Mouse (Mus musculus) neutrophil, adult 65 days (primary cell): Measurements from ENCODE around the gene 1700057G04Rik. TPM values are rescaled to one million over a fixed set of nuclear protein-coding genes. Genes with fewer than 3 reads are reported as not detected.

ENCODE experiments used
- total RNA-seq: library from RNA; stranded (reverse); gene quantifications from 2 replicates; pipeline ENCODE4 v1.2.4, GENCODE M21; 2023

Gene 1700057G04Rik
- 0.73 TPM in 1 of 2 replicates, not detected in the other for total RNA-seq

GRCm38 (mm10) chr9:92309077-92309476 lies at the start of gene 1700057G04Rik:
1700057G04Rik (plus strand) TSS chr9:92309377.

GRCm38 (mm10) chr9:92275486-92276207 lies 33.5 kb upstream of the 1700057G04Rik start, which contains the start of gene Plscr2:
Plscr2 (plus strand) TSS chr9:92275602.

Other genes starting within 250 kb of the 1700057G04Rik start
- not detected in 2 replicates for gene Plscr5, start 116.4 kb upstream of the 1700057G04Rik start, total RNA-seq
- gene Plscr1, start 59.6 kb upstream of the 1700057G04Rik start, total RNA-seq = 101 and 113 TPM in 2 replicates
- gene Plscr2, start 33.8 kb upstream of the 1700057G04Rik start, total RNA-seq = 0.20 and 1.8 TPM in 2 replicates
- 0.11 TPM in 1 of 2 replicates, not detected in the other for gene Plscr4, start 148.0 kb downstream of the 1700057G04Rik start, total RNA-seq
- 0.32 and 0.82 TPM in 2 replicates for gene Plod2, start 232.8 kb downstream of the 1700057G04Rik start, total RNA-seq